Comparison of ENCODE assay signal across 14 mouse cellular contexts in genomic region chr8:105338992-105339391, GRCm38 (mm10). TPM values are rescaled to one million over a fixed set of nuclear protein-coding genes. Genes with fewer than 3 reads are reported as not detected.
DNase-seq lines count a peak whose midpoint lies in the region; ATAC-seq lines count a peak whose summit lies in the region.
"Had no signal": no experiment of that assay in that cellular context is flagged by ENCODE, and none has a peak within 500 bp of the region (broad histone marks: within the 10 kb centered on the region; RNA-seq: fewer than 3 reads in every experiment).

No protein-coding gene starts in this region.

- no peak overlapping the region for H3K4me3 ChIP-seq in heart, embryonic 10.5 days
- no peak overlapping the region for H3K4me3 ChIP-seq in lung, embryonic 16.5 days (ENCODE audit: low read length)
- no peak overlapping the region for H3K4me3 ChIP-seq in liver, embryonic 13.5 days (replicated peaks)
- no peak overlapping the region for H3K4me3 ChIP-seq in kidney, embryonic 14.5 days (ENCODE audit: low read length)
- H3K4me3 ChIP-seq in hindbrain, embryonic 11.5 days (ENCODE audit: low read depth, low read length) = no peak overlapping the region
- H3K4me3 ChIP-seq: erythroblast, embryonic 14.5 days; hindbrain, embryonic 12.5 days; midbrain, embryonic 13.5 days had no signal

- WGBS in heart, embryonic 10.5 days = 19% methylated on average over 4 of the region's 4 CpGs
- 24% methylated on average over 4 of the region's 4 CpGs for WGBS in lung, embryonic 16.5 days
- 7% methylated on average over 4 of the region's 4 CpGs for WGBS in liver, embryonic 13.5 days (ENCODE audit: insufficient replicate concordance)
- WGBS in kidney, embryonic 14.5 days = 23% methylated on average over 4 of the region's 4 CpGs
- WGBS in hindbrain, embryonic 11.5 days = 69% methylated on average over 4 of the region's 4 CpGs

- no peak for DNase-seq in heart, embryonic 10.5 days (ENCODE audit: low spot score)
- DNase-seq in heart, adult 8-10 months (ENCODE audit: low spot score) = no peak
- DNase-seq in lung, postnatal 10 days = no peak
- no peak for DNase-seq in liver, embryonic 13.5 days
- DNase-seq in retina, postnatal 1 day = no peak
- no peak for DNase-seq in hindbrain, embryonic 11.5 days (ENCODE audit: low spot score)
- DNase-seq: cerebellum, postnatal 25 days; kidney, adult 9 months; layer of hippocampus, adult 9-11 months had no signal

- no peak overlapping the region for H3K4me2 ChIP-seq in lung, embryonic 16.5 days (ENCODE audit: low read depth, low read length)
- H3K4me2 ChIP-seq in liver, embryonic 13.5 days = no peak overlapping the region
- no peak overlapping the region for H3K4me2 ChIP-seq in kidney, embryonic 14.5 days (replicated peaks; ENCODE audit: low read depth, low read length)
- H3K4me2 ChIP-seq in hindbrain, embryonic 11.5 days (replicated peaks; ENCODE audit: low read depth, low read length) = no peak overlapping the region
- H3K4me2 ChIP-seq: hindbrain, embryonic 12.5 days; midbrain, embryonic 13.5 days had no signal

- peak overlapping the region; percentile 5; the same call in 1 of the 2 replicates for H3K9ac ChIP-seq in lung, embryonic 16.5 days (ENCODE audit: low read length)
- H3K9ac ChIP-seq in liver, embryonic 13.5 days = peak overlapping the region; percentile 17; the same call in 1 of the 2 replicates
- H3K9ac ChIP-seq in kidney, embryonic 14.5 days (ENCODE audit: low read depth, low read length) = no peak overlapping the region
- H3K9ac ChIP-seq in hindbrain, embryonic 11.5 days (ENCODE audit: low read depth, low read length) = no peak overlapping the region
- H3K9ac ChIP-seq: hindbrain, embryonic 12.5 days; midbrain, embryonic 13.5 days had no signal

- peak overlapping the region; percentile 75; the same call in 1 of the 2 replicates for H3K27ac ChIP-seq in heart, embryonic 10.5 days
- H3K27ac ChIP-seq in lung, embryonic 16.5 days (ENCODE audit: low read length) = peak overlapping the region; percentile 94
- peak overlapping the region; percentile 50; the same call in 1 of the 2 replicates for H3K27ac ChIP-seq in liver, embryonic 13.5 days
- H3K27ac ChIP-seq in kidney, embryonic 14.5 days (ENCODE audit: low read depth, low read length) = no peak overlapping the region
- H3K27ac ChIP-seq in hindbrain, embryonic 11.5 days (ENCODE audit: low read depth, low read length) = no peak overlapping the region
- H3K27ac ChIP-seq: hindbrain, embryonic 12.5 days; midbrain, embryonic 13.5 days had no signal

- ATAC-seq in lung, embryonic 16.5 days (ENCODE audit: low read depth) = no peak
- no peak for ATAC-seq in liver, embryonic 13.5 days (ENCODE audit: low read depth)
- no peak for ATAC-seq in kidney, embryonic 14.5 days (ENCODE audit: low FRiP score, low TSS enrichment)
- no peak for ATAC-seq in hindbrain, embryonic 11.5 days (ENCODE audit: low FRiP score)
- ATAC-seq: midbrain, embryonic 13.5 days had no signal

- H3K27me3 ChIP-seq in heart, embryonic 10.5 days (ENCODE audit: insufficient read depth, poor library complexity, severe bottlenecking) = 0 out of 2 replicates have a peak, but pooled peaks cover 3% of the 10 kb centered on the region
- no peaks in the 10 kb centered on the region for H3K27me3 ChIP-seq in lung, embryonic 16.5 days (ENCODE audit: control insufficient read depth, insufficient read depth, low read depth, low read length)
- H3K27me3 ChIP-seq in liver, embryonic 13.5 days = no peaks in the 10 kb centered on the region
- no peaks in the 10 kb centered on the region for H3K27me3 ChIP-seq in kidney, embryonic 14.5 days (ENCODE audit: control insufficient read depth, insufficient read depth, low read length)
- H3K27me3 ChIP-seq in hindbrain, embryonic 11.5 days (ENCODE audit: control insufficient read depth, insufficient read depth, low read length) = no peaks in the 10 kb centered on the region
- H3K27me3 ChIP-seq: hindbrain, embryonic 12.5 days; midbrain, embryonic 13.5 days had no signal

- H3K36me3 ChIP-seq in heart, embryonic 10.5 days = peaks cover 46% of the 10 kb centered on the region
- H3K36me3 ChIP-seq in lung, embryonic 16.5 days (ENCODE audit: control insufficient read depth, insufficient read depth, low read length) = peaks cover 50% of the 10 kb centered on the region
- H3K36me3 ChIP-seq in liver, embryonic 13.5 days = peaks cover 28% of the 10 kb centered on the region
- H3K36me3 ChIP-seq in kidney, embryonic 14.5 days (ENCODE audit: control insufficient read depth, insufficient read depth, low read length) = peaks cover 45% of the 10 kb centered on the region
- no peaks in the 10 kb centered on the region for H3K36me3 ChIP-seq in hindbrain, embryonic 11.5 days (ENCODE audit: control insufficient read depth, insufficient read depth, low read length)

- H3K4me1 ChIP-seq in heart, embryonic 10.5 days = peaks cover 42% of the 10 kb centered on the region
- H3K4me1 ChIP-seq in lung, embryonic 16.5 days (replicated peaks; ENCODE audit: control insufficient read depth, insufficient read depth, low read length) = peaks cover 47% of the 10 kb centered on the region
- peaks cover 63% of the 10 kb centered on the region for H3K4me1 ChIP-seq in liver, embryonic 13.5 days (replicated peaks)
- H3K4me1 ChIP-seq in kidney, embryonic 14.5 days (ENCODE audit: control insufficient read depth, insufficient read depth, low read length) = peaks cover 10% of the 10 kb centered on the region; the same call in 1 of the 2 replicates
- no peaks in the 10 kb centered on the region for H3K4me1 ChIP-seq in hindbrain, embryonic 11.5 days (replicated peaks; ENCODE audit: control insufficient read depth, insufficient read depth, low read length)

- no peaks in the 10 kb centered on the region for H3K9me3 ChIP-seq in heart, embryonic 10.5 days
- H3K9me3 ChIP-seq in lung, embryonic 16.5 days (ENCODE audit: control insufficient read depth, low read length) = no peaks in the 10 kb centered on the region
- no peaks in the 10 kb centered on the region for H3K9me3 ChIP-seq in liver, embryonic 13.5 days (replicated peaks)
- H3K9me3 ChIP-seq in kidney, embryonic 14.5 days (ENCODE audit: control insufficient read depth, low read length) = no peaks in the 10 kb centered on the region
- H3K9me3 ChIP-seq in hindbrain, embryonic 11.5 days (ENCODE audit: control insufficient read depth, low read length) = no peaks in the 10 kb centered on the region
- H3K9me3 ChIP-seq: hindbrain, embryonic 12.5 days; midbrain, embryonic 13.5 days had no signal

RNA-seq across cellular contexts. Expression of gene Fhod1, which starts 8.8 kb away (rescaled TPM):
- 2.1 and 3.0 TPM in 2 replicates for polyA plus RNA-seq in heart, embryonic 10.5 days (2016; fragmentation: Nextera tagmentation; extraction: Ambion mirVana)
- total RNA-seq in heart, adult 8-10 months (2022) = 1 to 10 TPM; 5.8 to 8.1 (median 6.3) TPM
- 12.7 and 15.8 TPM in 2 replicates for polyA plus RNA-seq in lung, embryonic 16.5 days (2015; fragmentation: Nextera tagmentation; extraction: Ambion mirVana)
- 0.66 and 0.71 TPM in 2 replicates for polyA plus RNA-seq in liver, embryonic 13.5 days (2015; fragmentation: Nextera tagmentation; extraction: Ambion mirVana)
- 5.1 and 6.0 TPM in 2 replicates for polyA plus RNA-seq in kidney, embryonic 14.5 days (2014; fragmentation: Nextera tagmentation; extraction: Ambion mirVana)
- polyA plus RNA-seq in hindbrain, embryonic 11.5 days (2014; fragmentation: Nextera tagmentation; extraction: Ambion mirVana) = 1.8 and 3.6 TPM in 2 replicates

RNA-seq across cellular contexts. Expression of gene Slc9a5, which starts 9.7 kb away (rescaled TPM):
- polyA plus RNA-seq in heart, embryonic 10.5 days (2016; fragmentation: Nextera tagmentation; extraction: Ambion mirVana) = 1.8 and 2.4 TPM in 2 replicates
- under 1 TPM; 0.41 to 0.79 (median 0.48) TPM for total RNA-seq in heart, adult 8-10 months (2022)
- polyA plus RNA-seq in lung, embryonic 16.5 days (2015; fragmentation: Nextera tagmentation; extraction: Ambion mirVana) = 5.5 and 6.3 TPM in 2 replicates
- 0.14 and 0.15 TPM in 2 replicates for polyA plus RNA-seq in liver, embryonic 13.5 days (2015; fragmentation: Nextera tagmentation; extraction: Ambion mirVana)
- 2.6 and 4.0 TPM in 2 replicates for polyA plus RNA-seq in kidney, embryonic 14.5 days (2014; fragmentation: Nextera tagmentation; extraction: Ambion mirVana)
- polyA plus RNA-seq in hindbrain, embryonic 11.5 days (2014; fragmentation: Nextera tagmentation; extraction: Ambion mirVana) = 3.9 and 4.5 TPM in 2 replicates
- polyA plus RNA-seq: erythroblast, embryonic 14.5 days had no signal

RNA-seq across cellular contexts. Expression of gene Tmem208, which starts 12.8 kb away (rescaled TPM):
- 99.6 and 101 TPM in 2 replicates for polyA plus RNA-seq in heart, embryonic 10.5 days (2016; fragmentation: Nextera tagmentation; extraction: Ambion mirVana)
- total RNA-seq in heart, adult 8-10 months (2022) = 10 to 100 TPM; 23.9 to 28.1 (median 26.0) TPM
- polyA plus RNA-seq in lung, embryonic 16.5 days (2015; fragmentation: Nextera tagmentation; extraction: Ambion mirVana) = 115 and 125 TPM in 2 replicates
- 103 and 108 TPM in 2 replicates for polyA plus RNA-seq in liver, embryonic 13.5 days (2015; fragmentation: Nextera tagmentation; extraction: Ambion mirVana)
- 120 and 142 TPM in 2 replicates for polyA plus RNA-seq in kidney, embryonic 14.5 days (2014; fragmentation: Nextera tagmentation; extraction: Ambion mirVana)
- 102 and 105 TPM in 2 replicates for polyA plus RNA-seq in hindbrain, embryonic 11.5 days (2014; fragmentation: Nextera tagmentation; extraction: Ambion mirVana)

RNA-seq across cellular contexts. Expression of gene Lrrc29, which starts 12.9 kb away (rescaled TPM):
- polyA plus RNA-seq in heart, embryonic 10.5 days (2016; fragmentation: Nextera tagmentation; extraction: Ambion mirVana) = 1.5 and 1.9 TPM in 2 replicates
- 1 to 10 TPM in 2 of 4 experiments, under 1 TPM in 2; 0.69 to 1.8 (median 1.1) TPM for total RNA-seq in heart, adult 8-10 months (2022)
- polyA plus RNA-seq in lung, embryonic 16.5 days (2015; fragmentation: Nextera tagmentation; extraction: Ambion mirVana) = 2.1 and 2.6 TPM in 2 replicates
- 9.4 and 9.5 TPM in 2 replicates for polyA plus RNA-seq in liver, embryonic 13.5 days (2015; fragmentation: Nextera tagmentation; extraction: Ambion mirVana)
- polyA plus RNA-seq in kidney, embryonic 14.5 days (2014; fragmentation: Nextera tagmentation; extraction: Ambion mirVana) = 1.6 and 2.1 TPM in 2 replicates
- 0.98 and 1.2 TPM in 2 replicates for polyA plus RNA-seq in hindbrain, embryonic 11.5 days (2014; fragmentation: Nextera tagmentation; extraction: Ambion mirVana)

RNA-seq across cellular contexts. Expression of gene Elmo3, which starts 33.6 kb away (rescaled TPM):
- 3.9 and 4.4 TPM in 2 replicates for polyA plus RNA-seq in heart, embryonic 10.5 days (2016; fragmentation: Nextera tagmentation; extraction: Ambion mirVana)
- total RNA-seq in heart, adult 8-10 months (2022) = 1 to 10 TPM in 3 of 4 experiments, under 1 TPM in 1; 0.75 to 1.8 (median 1.3) TPM
- polyA plus RNA-seq in lung, embryonic 16.5 days (2015; fragmentation: Nextera tagmentation; extraction: Ambion mirVana) = 14.8 and 15.6 TPM in 2 replicates
- polyA plus RNA-seq in liver, embryonic 13.5 days (2015; fragmentation: Nextera tagmentation; extraction: Ambion mirVana) = 2.1 and 2.8 TPM in 2 replicates
- 6.1 and 9.4 TPM in 2 replicates for polyA plus RNA-seq in kidney, embryonic 14.5 days (2014; fragmentation: Nextera tagmentation; extraction: Ambion mirVana)
- polyA plus RNA-seq in hindbrain, embryonic 11.5 days (2014; fragmentation: Nextera tagmentation; extraction: Ambion mirVana) = 1.7 and 2.6 TPM in 2 replicates

Comparison
In these comparisons a context has a peak if more than half of its experiments do, and no peak if none do; other contexts are left out.
1. H3K27ac ChIP-seq: peak in heart, embryonic 10.5 days (single experiment), lung, embryonic 16.5 days (single experiment) and liver, embryonic 13.5 days (single experiment); none in kidney, embryonic 14.5 days (single experiment) and hindbrain, embryonic 11.5 days (single experiment).
2. H3K9ac ChIP-seq: peak in lung, embryonic 16.5 days (single experiment) and liver, embryonic 13.5 days (single experiment); none in kidney, embryonic 14.5 days (single experiment) and hindbrain, embryonic 11.5 days (single experiment).